Mouse (Mus musculus): ENCODE measurements around the gene Sstr4.

GRCm38 (mm10) chr2:148430941-148431340 is 35.8 kb downstream of the Sstr4 start:
- no peak for TF ChIP-seq CTCF (IDR thresholded peaks at IDR 0.05; ENCODE audit: control insufficient read depth, insufficient read depth, insufficient read length)
- TF ChIP-seq MAX (IDR thresholded peaks at IDR 0.05) = no peak

Data from C2C12 (cell line).